Mouse (Mus musculus) spleen, embryonic (tissue): ENCODE measurements around the gene Mcmbp.

Experiments
- CTCF ChIA-PET: fragments of 350-600 bp; sonication (Branson Sonifier 250); formaldehyde crosslinking; loops from one replicate; lab custom pipeline; 2022; lab: Charles Lee

Mcmbp gene

DNA sequence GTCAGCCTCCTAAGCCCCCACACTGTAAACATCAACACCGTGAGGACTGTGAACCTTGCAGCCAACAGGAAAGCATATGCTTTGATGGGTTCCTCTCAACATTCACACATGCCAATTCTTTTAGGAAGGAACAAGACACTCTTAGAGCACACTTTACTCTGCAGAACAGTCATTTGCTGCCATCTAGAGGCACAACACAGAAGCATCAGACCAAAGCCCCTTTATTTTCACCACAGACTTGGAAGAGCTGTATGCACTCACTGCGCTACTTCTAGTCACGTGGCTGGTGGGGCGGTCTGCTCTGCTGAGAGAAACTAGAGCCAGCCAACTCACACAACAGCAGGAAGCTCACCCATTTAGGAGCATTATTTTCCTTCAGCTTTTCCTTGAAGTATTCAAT lies 15.5 kb downstream of the Mcmbp start:
- CTCF ChIA-PET: interaction anchor here (1.0 to 1.1 kb wide), 2 partner anchors 13 to 15 kb away, joined by 3 read pairs; no protein-coding TSS in a partner anchor

DNA sequence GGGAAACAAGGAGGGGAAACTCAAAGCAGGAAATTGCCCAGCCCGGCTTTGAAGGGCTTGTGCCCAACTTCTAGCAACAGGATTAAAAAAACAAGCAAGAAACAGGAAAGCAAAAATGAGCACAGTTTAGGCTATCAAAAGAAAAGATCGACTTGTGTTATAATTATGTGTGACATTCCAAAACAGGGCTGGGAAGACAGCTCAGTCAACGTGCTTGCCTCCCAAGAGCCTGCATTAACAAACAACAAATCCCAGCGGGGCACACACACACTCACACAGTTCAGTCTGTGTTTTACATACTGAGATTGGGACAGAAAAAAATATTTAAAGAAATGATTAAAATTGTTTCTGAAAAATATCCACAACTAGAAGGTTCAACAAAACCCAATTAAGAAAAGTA lies 22.3 kb downstream of the Mcmbp start:
- CTCF ChIA-PET: no interaction called here

DNA sequence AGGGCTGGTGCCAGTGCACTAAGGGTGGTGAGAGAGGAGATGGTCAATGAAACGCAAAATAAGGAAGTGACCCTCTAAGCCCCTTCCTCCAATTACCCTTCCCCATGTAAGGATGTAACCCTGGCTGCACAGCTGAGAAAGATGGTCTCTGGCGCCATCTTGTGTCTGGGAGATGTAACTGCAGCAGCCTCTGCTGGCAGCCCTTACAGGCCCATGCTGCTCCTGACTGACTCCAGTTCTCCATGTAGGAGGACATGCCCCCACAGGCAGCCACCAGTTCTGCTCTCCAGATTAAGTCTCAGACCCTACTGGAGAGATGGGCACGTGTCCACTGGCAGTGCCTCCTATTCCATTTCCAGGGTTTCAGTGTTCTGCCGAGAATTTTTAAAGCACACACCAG lies 34.6 kb downstream of the Mcmbp start:
- CTCF ChIA-PET: interaction anchor here (0.6 kb wide), 1 partner anchor 567 kb away, joined by 6 read pairs; no protein-coding TSS in a partner anchor

DNA sequence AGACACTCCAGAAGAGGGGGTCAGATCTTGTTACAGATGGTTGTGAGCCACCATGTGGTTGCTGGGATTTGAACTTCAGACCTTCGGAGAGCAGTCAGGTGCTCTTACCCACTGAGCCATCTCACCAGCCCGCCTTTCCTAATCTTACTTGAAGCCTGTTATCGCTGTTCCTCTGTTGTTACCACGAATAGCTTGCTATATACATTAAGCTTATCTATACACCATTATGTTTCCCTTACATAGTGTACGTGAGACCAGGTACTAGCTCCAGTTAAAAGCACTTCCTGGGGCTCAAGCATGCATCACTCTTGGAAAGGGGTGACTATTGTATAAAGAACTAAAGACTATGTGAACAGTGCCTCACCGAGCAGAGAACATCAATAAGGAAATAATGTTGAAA lies 40.3 kb downstream of the Mcmbp start:
- CTCF ChIA-PET: interaction anchor here (0.7 kb wide), 1 partner anchor 12 kb away, joined by 15 read pairs; no protein-coding TSS in a partner anchor

DNA sequence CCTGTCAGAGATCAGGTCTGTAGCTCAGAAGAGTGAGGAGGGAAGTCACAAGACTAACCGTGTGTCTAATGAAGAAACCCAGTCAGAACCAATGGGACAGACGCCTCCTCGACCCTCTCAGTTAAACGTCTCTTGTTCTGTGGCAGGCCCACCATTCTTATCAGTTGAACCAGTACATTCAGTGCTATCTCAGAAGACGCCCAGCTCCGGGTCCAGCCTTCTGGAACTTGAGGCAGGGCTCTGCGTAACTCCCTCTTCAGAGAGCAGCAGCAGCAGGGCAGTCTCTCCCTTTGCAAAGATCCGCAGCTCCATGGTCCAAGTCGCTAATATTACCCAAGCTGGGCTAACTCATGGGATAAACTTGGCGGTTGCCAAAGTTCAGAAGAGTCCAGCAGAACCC lies 45.4 kb downstream of the Mcmbp start:
- CTCF ChIA-PET: no interaction called here

GRCm38 (mm10) chr7:128692163-128692562 lies 48.1 kb downstream of the Mcmbp start:
- CTCF ChIA-PET: interaction anchor here (0.7 kb wide), 1 partner anchor 130 kb away, joined by 3 read pairs; no protein-coding TSS in a partner anchor

DNA sequence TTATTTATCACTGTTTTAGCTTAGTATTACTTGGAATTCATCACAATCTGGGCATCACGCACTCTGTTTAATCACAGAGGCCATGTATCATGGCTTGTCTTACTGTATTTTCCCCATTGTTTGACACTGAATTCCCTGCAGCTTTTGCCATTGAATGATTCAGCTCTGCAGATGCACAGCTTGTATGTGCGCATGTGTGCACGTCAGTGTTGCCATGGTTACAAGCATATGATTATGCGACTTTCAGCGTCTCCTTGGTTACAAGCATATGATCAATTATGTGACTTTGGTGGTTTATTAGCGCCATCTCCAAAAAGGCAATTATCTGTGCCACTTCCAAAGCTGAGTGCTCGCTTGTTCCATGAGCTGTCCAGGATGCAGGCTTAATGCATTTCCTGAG lies 49.5 kb downstream of the Mcmbp start:
- CTCF ChIA-PET: interaction anchor here (0.7 kb wide), 1 partner anchor 319 kb away, joined by 3 read pairs; no protein-coding TSS in a partner anchor

GRCm38 (mm10) chr7:128690070-128690469 lies 50.2 kb downstream of the Mcmbp start:
- CTCF ChIA-PET: interaction anchor here (0.7 kb wide), 1 partner anchor 318 kb away, joined by 3 read pairs; no protein-coding TSS in a partner anchor

DNA sequence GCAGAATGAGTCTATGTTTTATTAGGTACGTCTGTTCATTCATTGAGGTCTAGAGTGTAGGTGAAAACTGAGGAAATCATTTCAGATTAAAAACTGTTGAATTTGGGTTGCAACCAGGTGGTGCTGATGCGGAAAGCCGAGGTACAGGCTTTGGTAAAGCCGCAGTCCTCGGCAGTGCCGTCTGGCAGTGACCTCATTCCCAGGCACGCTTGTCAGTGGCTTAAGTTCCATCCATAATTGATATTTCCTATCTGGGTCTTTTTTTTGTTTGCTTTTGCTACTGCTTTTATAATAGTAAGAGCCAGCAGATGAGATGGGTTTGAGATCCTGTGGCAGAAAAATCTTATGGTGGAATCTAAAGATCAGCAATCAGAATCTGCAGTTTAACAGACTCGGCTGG lies 50.9 kb downstream of the Mcmbp start:
- CTCF ChIA-PET: no interaction called here

- CTCF ChIA-PET: interaction anchor here (0.5 to 0.6 kb wide), 2 partner anchors 12 to 220 kb away, joined by 15 read pairs; no protein-coding TSS in a partner anchor
Measured at GRCm38 (mm10) chr7:128687821-128688564, 52.3 kb downstream of the Mcmbp start.

DNA sequence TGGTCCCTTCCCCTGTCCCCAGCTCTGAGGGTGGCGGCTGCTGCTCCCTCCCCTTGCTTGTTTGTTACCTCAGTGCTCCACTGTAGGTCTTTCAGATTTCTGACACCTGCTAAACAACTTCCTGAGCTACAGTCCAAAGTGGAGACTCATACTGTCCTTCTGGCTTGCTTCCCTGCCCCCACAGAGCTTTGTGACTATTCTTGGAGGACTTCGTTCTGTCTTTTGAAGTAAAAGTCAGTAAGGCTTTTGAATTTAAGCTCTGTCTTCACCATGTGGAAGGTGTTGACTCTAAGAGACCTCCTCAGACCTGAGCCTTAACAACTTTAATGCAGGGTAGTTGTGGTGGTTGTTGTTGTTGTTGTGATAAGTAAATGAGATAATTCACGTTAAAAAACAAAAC lies 61.7 kb downstream of the Mcmbp start:
- CTCF ChIA-PET: no interaction called here

GRCm38 (mm10) chr7:128672408-128673010 lies 67.8 kb downstream of the Mcmbp start:
- CTCF ChIA-PET: no interaction called here

GRCm38 (mm10) chr7:128671952-128672351 lies 68.3 kb downstream of the Mcmbp start:
- CTCF ChIA-PET: no interaction called here

- CTCF ChIA-PET: no interaction called here
Measured at GRCm38 (mm10) chr7:128668831-128669230, 71.5 kb downstream of the Mcmbp start.

GRCm38 (mm10) chr7:128667788-128668187 lies 72.5 kb downstream of the Mcmbp start:
- CTCF ChIA-PET: no interaction called here

GRCm38 (mm10) chr7:128664861-128665377 lies 75.4 kb downstream of the Mcmbp start:
- CTCF ChIA-PET: interaction anchor here (0.6 kb wide), 1 partner anchor 43 kb away, joined by 15 read pairs; no protein-coding TSS in a partner anchor

GRCm38 (mm10) chr7:128663906-128664305 lies 76.4 kb downstream of the Mcmbp start:
- CTCF ChIA-PET: no interaction called here

DNA sequence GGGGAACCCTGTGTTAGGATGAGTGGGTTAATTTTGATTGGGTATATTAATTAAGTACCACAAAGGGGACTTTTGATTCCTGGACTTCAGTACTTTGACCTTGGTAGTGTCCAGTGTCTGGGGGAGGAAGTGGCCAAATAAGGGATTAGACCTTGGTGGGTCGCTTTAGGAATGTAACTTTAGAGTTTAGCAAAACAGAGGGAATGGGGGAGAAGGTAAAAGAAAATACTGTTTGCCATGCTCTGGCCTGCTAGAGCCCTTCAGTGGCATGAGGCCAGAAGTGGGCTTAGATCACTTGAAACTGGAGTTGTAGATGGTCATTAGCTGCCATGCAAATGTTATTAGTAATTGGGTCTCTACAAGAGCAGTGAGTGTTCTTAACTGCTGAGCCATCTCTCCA lies 83.3 kb downstream of the Mcmbp start:
- CTCF ChIA-PET: no interaction called here
